Mouse (Mus musculus): ENCODE data around the gene Dcun1d3. TPM values are rescaled to one million over a fixed set of nuclear protein-coding genes. Genes with fewer than 3 reads are reported as not detected.

Gene Dcun1d3
- polyA plus RNA-seq, 1 experiment from 2014 or later: 12.9 TPM

DNA sequence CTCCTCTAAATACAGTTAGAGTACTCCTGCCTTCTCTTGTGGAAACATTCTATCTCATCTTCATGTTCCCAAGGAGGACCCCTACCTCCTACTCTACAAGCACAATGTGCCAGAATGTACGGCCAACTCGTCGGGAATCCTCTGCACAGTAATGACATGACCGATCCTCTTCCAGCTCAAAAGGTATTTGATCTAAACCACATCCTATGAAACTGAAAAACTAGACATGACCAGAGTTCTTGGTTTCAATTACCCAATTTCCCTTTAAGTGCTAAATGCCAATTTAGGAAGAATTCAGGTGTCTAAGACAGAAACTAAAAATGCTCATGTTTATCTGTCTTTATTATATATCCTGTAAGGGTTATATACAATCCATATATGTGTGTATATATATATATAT lies 23.9 kb downstream of the Dcun1d3 start:
- Histone ChIP-seq H3K4me1 (replicated peaks) (peaks cover 5% of the 10 kb centered on the region; the same call in 1 of the 2 replicates), H3K36me3 (peaks cover 5% of the 10 kb centered on the region; the same call in 1 of the 2 replicates), H3K27ac (ENCODE audit: poor library complexity, severe bottlenecking) (no peak overlapping the region), H3K4me2 (no peak overlapping the region), H3K27me3 (replicated peaks) (no peaks in the 10 kb centered on the region), H3K9ac (no peak overlapping the region), H3K9me3 (replicated peaks) (no peaks in the 10 kb centered on the region), H3K4me3 (no peak overlapping the region)
- WGBS: 91% methylated on average over 4 of the region's 4 CpGs
- ATAC-seq (ENCODE audit: insufficient number of reproducible peaks, low FRiP score): no peak

DNA sequence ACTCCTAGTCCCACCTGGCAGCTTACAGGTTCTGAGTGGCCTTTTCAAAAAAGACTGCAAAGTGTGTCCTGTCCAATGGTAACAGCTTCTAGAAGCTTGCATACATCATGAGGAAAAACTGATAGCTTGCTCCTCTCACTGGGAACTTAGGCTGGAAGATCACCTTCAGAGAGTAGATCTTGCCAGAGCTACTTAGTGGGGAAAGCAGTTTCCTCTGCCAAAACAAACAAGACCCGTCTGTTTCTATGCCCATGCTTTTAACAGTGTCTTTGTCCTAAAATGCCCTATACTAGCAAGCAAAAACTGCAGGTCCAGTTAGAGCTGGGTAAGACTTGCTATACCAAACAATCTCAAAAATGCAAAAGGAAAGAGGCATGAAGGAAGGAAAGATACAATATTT lies 30.0 kb downstream of the Dcun1d3 start:
- no peak for ATAC-seq (ENCODE audit: insufficient number of reproducible peaks, low FRiP score)
- Histone ChIP-seq H3K4me1 (replicated peaks) (peaks cover 30% of the 10 kb centered on the region), H3K36me3 (peaks cover 7% of the 10 kb centered on the region; the same call in 1 of the 2 replicates), H3K9ac (no peak overlapping the region), H3K4me2 (no peak overlapping the region), H3K27me3 (replicated peaks) (no peaks in the 10 kb centered on the region), H3K4me3 (no peak overlapping the region), H3K9me3 (replicated peaks) (no peaks in the 10 kb centered on the region), H3K27ac (ENCODE audit: poor library complexity, severe bottlenecking) (no peak overlapping the region)
- WGBS: 50% methylated on average over 1 of the region's 1 CpGs

DNA sequence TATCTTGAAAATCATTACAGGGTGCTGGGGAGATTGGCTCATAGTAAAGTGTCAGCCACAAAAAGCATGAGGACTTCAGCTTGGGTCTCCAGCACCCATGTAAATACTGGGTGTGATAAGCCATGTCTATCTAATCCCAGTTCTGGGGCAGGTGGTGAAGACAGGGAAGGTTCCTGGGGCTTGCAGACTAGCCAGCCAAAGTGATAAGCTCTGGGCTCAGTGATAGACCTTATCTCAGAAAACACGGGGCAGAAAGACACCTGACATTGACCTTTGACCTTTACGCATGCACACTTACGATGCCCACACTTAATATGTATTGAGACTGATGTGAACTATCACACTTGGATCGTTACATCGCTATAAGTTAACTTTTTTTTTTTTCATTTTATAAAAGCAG lies 31.6 kb downstream of the Dcun1d3 start:
- H3K9me3 ChIP-seq (replicated peaks): no peaks in the 10 kb centered on the region

DNA sequence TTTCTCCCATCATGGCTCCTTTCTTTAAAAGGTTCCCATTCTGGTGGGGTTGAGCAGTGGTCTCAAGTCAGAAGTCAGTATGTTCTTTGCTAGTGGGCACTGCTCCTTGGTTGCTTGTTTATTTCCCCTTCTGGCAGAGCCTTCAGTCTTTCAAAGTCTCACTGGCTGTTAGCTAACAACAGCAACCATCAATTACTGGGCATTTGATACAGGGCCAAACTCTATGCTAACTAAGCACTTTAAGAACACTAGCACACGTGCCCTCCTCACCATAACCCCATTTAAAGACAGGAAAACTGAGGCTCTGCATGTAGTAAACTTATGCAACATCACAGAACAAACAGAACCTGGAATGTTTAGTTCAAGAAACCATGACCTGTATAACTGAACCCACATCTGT lies 33.9 kb downstream of the Dcun1d3 start:
- peaks cover 20% of the 10 kb centered on the region for H3K36me3 ChIP-seq
- H3K4me1 ChIP-seq (replicated peaks): peaks cover 43% of the 10 kb centered on the region
- 68% methylated on average over 1 of the region's 1 CpGs for WGBS
- H3K9ac ChIP-seq: no peak overlapping the region
- no peaks in the 10 kb centered on the region for H3K27me3 ChIP-seq (replicated peaks)
- peak overlapping the region; percentile 17; the same call in 1 of the 2 replicates for H3K27ac ChIP-seq (ENCODE audit: poor library complexity, severe bottlenecking)
- H3K4me3 ChIP-seq: no peak overlapping the region
- no peaks in the 10 kb centered on the region for H3K9me3 ChIP-seq (replicated peaks)
- H3K4me2 ChIP-seq: no peak overlapping the region
- ATAC-seq (ENCODE audit: insufficient number of reproducible peaks, low FRiP score): no peak

More for the DNA sequence above, 31.6 kb downstream of the Dcun1d3 start:
- no peak for ATAC-seq (ENCODE audit: insufficient number of reproducible peaks, low FRiP score)
- H3K9ac ChIP-seq: no peak overlapping the region
- WGBS: 66% methylated on average over 5 of the region's 5 CpGs
- H3K4me2 ChIP-seq: no peak overlapping the region
- peaks cover 43% of the 10 kb centered on the region for H3K4me1 ChIP-seq (replicated peaks)
- peaks cover 8% of the 10 kb centered on the region for H3K36me3 ChIP-seq
- no peak overlapping the region for H3K4me3 ChIP-seq
- no peak overlapping the region for H3K27ac ChIP-seq (ENCODE audit: poor library complexity, severe bottlenecking)
- H3K27me3 ChIP-seq (replicated peaks): no peaks in the 10 kb centered on the region

DNA sequence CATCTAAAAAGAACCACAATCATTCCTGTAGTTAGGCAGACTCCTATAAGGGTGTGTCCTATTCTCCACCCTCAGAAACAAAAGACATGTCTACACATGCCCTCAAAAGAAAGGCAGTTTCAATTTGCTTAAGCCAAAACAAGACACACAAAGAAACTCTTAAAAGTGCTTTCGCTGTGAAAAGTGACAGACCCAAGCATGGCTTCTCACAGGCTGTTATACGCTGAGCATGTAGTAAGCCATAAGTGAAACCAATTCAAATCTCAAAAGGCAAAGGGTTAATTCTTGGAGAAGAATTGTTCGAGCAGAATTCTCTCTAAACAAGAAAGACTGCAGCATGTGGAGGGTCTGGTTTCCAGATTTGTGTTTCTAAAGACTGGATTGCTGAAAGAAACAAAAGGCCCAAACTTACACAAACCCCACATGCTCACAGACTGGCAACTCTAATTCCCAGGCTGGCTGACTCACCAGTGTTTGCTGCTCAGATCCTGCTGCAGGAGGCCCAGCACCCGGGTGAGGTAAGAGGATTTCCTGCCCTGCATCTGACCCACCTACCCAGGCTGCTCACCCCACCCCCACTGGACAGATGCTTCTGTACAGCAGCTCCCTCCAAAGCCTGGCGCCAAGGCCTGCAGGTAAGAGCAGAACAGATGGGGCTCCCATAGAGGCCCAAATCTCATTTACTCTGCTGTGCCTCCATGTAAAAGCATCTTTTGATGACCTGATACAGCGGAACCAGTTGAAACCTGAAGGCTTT lies 34.6 kb downstream of the Dcun1d3 start:
- 0 out of 2 replicates have a peak overlapping the region, but pooled peaks have one; percentile 49 for H3K9ac ChIP-seq
- H3K4me1 ChIP-seq (replicated peaks): peaks cover 43% of the 10 kb centered on the region
- no peak overlapping the region for H3K4me3 ChIP-seq
- H3K27ac ChIP-seq (ENCODE audit: poor library complexity, severe bottlenecking): peak overlapping the region; percentile 60
- ATAC-seq (ENCODE audit: insufficient number of reproducible peaks, low FRiP score): peak; percentile 88
- no peaks in the 10 kb centered on the region for H3K27me3 ChIP-seq (replicated peaks)
- H3K36me3 ChIP-seq: peaks cover 25% of the 10 kb centered on the region
- H3K4me2 ChIP-seq: no peak overlapping the region
- H3K9me3 ChIP-seq (replicated peaks): no peaks in the 10 kb centered on the region
- WGBS: 46% methylated on average over 6 of the region's 6 CpGs

DNA sequence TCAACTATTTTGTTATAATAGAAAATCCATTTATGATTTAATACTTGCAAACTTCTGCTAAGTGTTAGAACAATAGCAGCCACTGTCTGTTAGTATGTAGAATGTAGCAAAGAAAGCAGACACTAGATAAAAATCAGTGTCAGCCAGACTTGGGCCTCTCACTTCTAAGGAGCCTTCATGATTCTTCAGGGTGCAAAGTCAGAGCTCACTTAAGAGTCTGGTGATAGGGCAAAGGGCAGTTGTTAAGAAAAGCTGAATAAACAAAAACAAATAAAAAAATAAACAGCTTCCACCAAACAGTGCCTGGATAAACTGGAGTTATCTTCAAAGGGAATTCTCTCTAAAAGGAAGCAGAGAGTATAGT lies 35.1 kb downstream of the Dcun1d3 start:
- Histone ChIP-seq H3K27me3 (replicated peaks) (no peaks in the 10 kb centered on the region), H3K9me3 (replicated peaks) (no peaks in the 10 kb centered on the region), H3K9ac (no peak overlapping the region), H3K36me3 (peaks cover 25% of the 10 kb centered on the region), H3K4me3 (no peak overlapping the region), H3K4me2 (no peak overlapping the region), H3K27ac (ENCODE audit: poor library complexity, severe bottlenecking) (peak overlapping the region; percentile 60), H3K4me1 (replicated peaks) (peaks cover 40% of the 10 kb centered on the region)
- ATAC-seq (ENCODE audit: insufficient number of reproducible peaks, low FRiP score): no peak

DNA sequence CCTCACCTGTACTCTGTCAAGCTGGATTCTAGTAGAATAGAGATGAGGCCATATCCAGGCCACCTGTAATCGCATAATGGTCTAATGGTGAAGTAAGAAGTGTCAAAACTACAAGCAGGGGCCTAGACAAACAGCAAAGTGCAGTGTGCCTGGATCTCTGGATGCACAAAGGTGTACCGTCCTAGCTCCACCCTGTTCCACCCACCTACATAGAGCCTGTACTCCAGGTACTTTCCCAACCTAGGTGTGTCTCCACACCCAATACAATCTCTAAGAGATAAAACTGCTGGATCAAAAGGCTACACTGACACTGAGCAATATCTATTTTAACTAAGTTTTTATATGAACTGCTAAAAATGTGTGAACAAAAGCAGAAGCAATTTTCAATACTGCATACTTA lies 35.5 kb downstream of the Dcun1d3 start:
- H3K4me2 ChIP-seq: no peak overlapping the region
- peaks cover 25% of the 10 kb centered on the region for H3K36me3 ChIP-seq
- peaks cover 37% of the 10 kb centered on the region for H3K4me1 ChIP-seq (replicated peaks)
- no peak overlapping the region for H3K27ac ChIP-seq (ENCODE audit: poor library complexity, severe bottlenecking)
- H3K27me3 ChIP-seq (replicated peaks): no peaks in the 10 kb centered on the region
- no peak overlapping the region for H3K9ac ChIP-seq
- no peak overlapping the region for H3K4me3 ChIP-seq
- ATAC-seq (ENCODE audit: insufficient number of reproducible peaks, low FRiP score): no peak
- no peaks in the 10 kb centered on the region for H3K9me3 ChIP-seq (replicated peaks)
- 93% methylated on average over 2 of the region's 2 CpGs for WGBS

DNA sequence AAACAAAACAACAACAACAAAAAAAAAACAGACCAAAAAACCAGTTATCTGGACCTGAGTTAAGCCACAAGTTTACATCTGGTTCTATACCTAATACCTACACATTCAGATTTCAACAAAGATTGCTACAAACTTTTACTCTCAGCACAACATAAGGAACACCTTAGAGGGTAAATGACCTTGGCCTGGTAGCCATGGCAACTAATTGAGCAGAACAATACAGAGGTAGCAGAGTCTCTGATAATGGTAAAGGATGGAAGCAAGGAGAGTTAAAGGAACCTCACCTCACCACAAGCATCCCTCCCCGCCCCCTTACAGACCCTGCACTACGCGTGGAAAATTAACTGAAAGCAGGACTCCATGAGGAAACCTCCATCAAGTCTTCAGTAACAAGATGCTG lies 36.0 kb downstream of the Dcun1d3 start:
- H3K4me1 ChIP-seq (replicated peaks): peaks cover 37% of the 10 kb centered on the region
- H3K9ac ChIP-seq: no peak overlapping the region
- H3K27ac ChIP-seq (ENCODE audit: poor library complexity, severe bottlenecking): no peak overlapping the region
- no peak for ATAC-seq (ENCODE audit: insufficient number of reproducible peaks, low FRiP score)
- H3K4me2 ChIP-seq: no peak overlapping the region
- H3K4me3 ChIP-seq: no peak overlapping the region
- WGBS: 91% methylated on average over 3 of the region's 3 CpGs
- peaks cover 25% of the 10 kb centered on the region for H3K36me3 ChIP-seq
- no peaks in the 10 kb centered on the region for H3K9me3 ChIP-seq (replicated peaks)
- H3K27me3 ChIP-seq (replicated peaks): no peaks in the 10 kb centered on the region

DNA sequence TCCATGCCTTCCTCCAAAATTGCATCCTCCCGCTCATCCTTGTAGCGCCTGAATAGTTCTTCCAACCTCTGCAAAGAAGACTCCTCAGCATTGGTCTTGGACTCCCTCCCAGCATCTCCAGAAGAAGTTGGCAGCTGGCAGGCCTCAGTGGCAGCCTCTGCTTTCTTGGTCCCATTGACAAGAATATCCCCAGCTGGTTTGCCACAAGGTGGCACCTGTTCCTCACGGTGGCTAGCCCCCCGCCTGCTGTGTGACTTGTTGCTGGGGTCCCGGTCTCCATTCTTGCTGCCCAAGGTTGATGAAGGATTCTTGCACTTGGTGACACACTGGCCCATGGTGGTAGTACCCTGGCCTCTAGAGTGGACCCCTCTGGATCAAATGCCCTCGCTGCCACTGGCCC lies 36.6 kb downstream of the Dcun1d3 start:
- Histone ChIP-seq H3K36me3 (peaks cover 30% of the 10 kb centered on the region), H3K9me3 (replicated peaks) (no peaks in the 10 kb centered on the region), H3K4me1 (replicated peaks) (peaks cover 36% of the 10 kb centered on the region), H3K4me2 (no peak overlapping the region), H3K27ac (ENCODE audit: poor library complexity, severe bottlenecking) (no peak overlapping the region), H3K4me3 (no peak overlapping the region), H3K9ac (no peak overlapping the region), H3K27me3 (replicated peaks) (no peaks in the 10 kb centered on the region)
- ATAC-seq (ENCODE audit: insufficient number of reproducible peaks, low FRiP score): no peak
- 81% methylated on average over 6 of the region's 6 CpGs for WGBS

DNA sequence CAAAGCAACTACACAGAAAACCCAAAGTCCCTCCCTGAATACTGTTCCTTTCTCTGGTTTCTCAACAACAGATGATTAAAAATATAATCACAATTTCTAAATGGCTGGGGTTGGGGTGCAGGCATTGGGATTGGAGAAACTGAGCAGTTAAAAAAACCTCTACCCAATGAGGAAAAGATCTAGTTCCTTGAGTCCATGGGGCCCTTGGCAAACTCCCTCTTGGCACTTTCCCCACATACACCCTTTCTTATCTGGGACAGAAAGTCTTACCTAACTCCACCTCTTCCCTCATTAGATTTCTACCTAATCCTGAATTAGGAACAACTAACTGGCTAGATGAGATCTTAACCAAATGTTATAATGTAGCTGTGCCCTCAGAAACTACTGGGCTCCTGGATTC lies 41.1 kb downstream of the Dcun1d3 start:
- H3K4me3 ChIP-seq: no peak overlapping the region
- H3K36me3 ChIP-seq: peaks cover 45% of the 10 kb centered on the region
- 0 out of 2 replicates have a peak, but pooled peaks cover 7% of the 10 kb centered on the region for H3K4me1 ChIP-seq (replicated peaks)
- no peaks in the 10 kb centered on the region for H3K9me3 ChIP-seq (replicated peaks)
- H3K9ac ChIP-seq: no peak overlapping the region
- no peak overlapping the region for H3K4me2 ChIP-seq
- no peaks in the 10 kb centered on the region for H3K27me3 ChIP-seq (replicated peaks)
- ATAC-seq (ENCODE audit: insufficient number of reproducible peaks, low FRiP score): no peak
- no peak overlapping the region for H3K27ac ChIP-seq (ENCODE audit: poor library complexity, severe bottlenecking)

DNA sequence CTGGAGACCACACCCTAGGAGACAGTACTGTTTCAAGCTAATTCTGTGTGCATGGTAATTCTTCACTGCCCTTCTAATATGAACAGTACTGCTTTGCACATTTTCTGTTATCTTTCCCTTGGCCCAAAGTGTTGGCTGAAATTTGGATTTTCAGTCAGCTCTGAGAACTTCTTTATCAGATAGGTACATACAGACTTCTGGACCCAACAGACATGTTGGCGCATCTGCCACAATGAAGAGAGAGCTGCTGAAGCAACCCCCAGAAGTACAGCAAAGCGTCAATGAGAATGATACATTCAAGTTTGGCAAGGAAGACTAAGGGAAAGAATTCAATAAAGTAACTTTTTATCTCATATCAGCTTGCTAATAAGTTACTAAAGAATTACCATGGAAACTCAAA lies 41.7 kb downstream of the Dcun1d3 start:
- H3K9ac ChIP-seq: no peak overlapping the region
- H3K4me3 ChIP-seq: no peak overlapping the region
- H3K9me3 ChIP-seq (replicated peaks): no peaks in the 10 kb centered on the region
- no peak overlapping the region for H3K27ac ChIP-seq (ENCODE audit: poor library complexity, severe bottlenecking)
- WGBS: 94% methylated on average over 2 of the region's 2 CpGs
- no peak overlapping the region for H3K4me2 ChIP-seq
- no peaks in the 10 kb centered on the region for H3K27me3 ChIP-seq (replicated peaks)
- 0 out of 2 replicates have a peak, but pooled peaks cover 3% of the 10 kb centered on the region for H3K4me1 ChIP-seq (replicated peaks)
- H3K36me3 ChIP-seq: peaks cover 42% of the 10 kb centered on the region
- no peak for ATAC-seq (ENCODE audit: insufficient number of reproducible peaks, low FRiP score)

DNA sequence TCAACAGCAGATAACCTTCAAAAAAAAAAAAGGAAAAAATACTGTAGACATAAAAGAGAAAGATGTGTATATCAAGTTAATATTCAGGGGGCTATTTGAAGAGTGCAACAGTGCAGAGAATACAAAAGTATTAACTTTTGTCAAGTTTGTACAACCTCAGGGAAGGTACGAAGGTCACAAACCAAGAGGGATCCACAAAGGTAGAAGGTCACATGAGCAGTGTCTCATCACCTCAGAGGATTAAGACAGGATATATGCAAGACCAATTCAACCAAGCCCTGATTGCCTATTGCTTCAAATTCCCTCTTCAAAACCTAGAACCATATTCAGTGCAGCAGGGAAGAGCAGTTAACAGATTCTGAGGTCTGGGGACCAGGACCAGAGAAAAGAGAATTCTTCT lies 42.9 kb downstream of the Dcun1d3 start:
- 96% methylated on average over 1 of the region's 1 CpGs for WGBS
- peaks cover 40% of the 10 kb centered on the region for H3K36me3 ChIP-seq
- no peak overlapping the region for H3K4me3 ChIP-seq
- H3K27ac ChIP-seq (ENCODE audit: poor library complexity, severe bottlenecking): no peak overlapping the region
- H3K27me3 ChIP-seq (replicated peaks): no peaks in the 10 kb centered on the region
- ATAC-seq (ENCODE audit: insufficient number of reproducible peaks, low FRiP score): no peak
- H3K9ac ChIP-seq: no peak overlapping the region
- no peak overlapping the region for H3K4me2 ChIP-seq
- H3K9me3 ChIP-seq (replicated peaks): no peaks in the 10 kb centered on the region
- H3K4me1 ChIP-seq (replicated peaks): 0 out of 2 replicates have a peak, but pooled peaks cover 3% of the 10 kb centered on the region

Measured in heart, embryonic 12.5 days (tissue).